Mouse (Mus musculus) CH12.LX (cell line): Measurements from ENCODE around the gene Stap2. TPM values are rescaled to one million over a fixed set of nuclear protein-coding genes. Genes with fewer than 3 reads are reported as not detected.

Experiments used
- DNase-seq: peaks from one replicate; pipeline ENCODE4 v3.0.0-alpha.2; 2013; ENCODE audit errors: extremely low read depth
- H3K27ac ChIP-seq: 2 replicates; pipeline ENCODE4 v1.5.1; 2012; ENCODE audit warnings: low read depth, mild to moderate bottlenecking, control low read depth, moderate library complexity; ENCODE audit not compliant: insufficient read depth
- H3K27me3 ChIP-seq: replicated peaks from 2 replicates; pipeline ENCODE3; 2012; ENCODE audit warnings: inconsistent platforms
- H3K36me3 ChIP-seq, 2 experiments: replicated peaks in 1 of 2; 2 replicates each; pipeline versions ENCODE3 to v1.6.1; 2012; ENCODE audit warnings: inconsistent platforms in 1 of 2, low read length in 1 of 2, mild to moderate bottlenecking in 1 of 2, mixed read lengths in 1 of 2, moderate library complexity in 1 of 2; ENCODE audit not compliant: control insufficient read depth in 1 of 2, insufficient read depth in 1 of 2
- H3K4me1 ChIP-seq, 2 experiments: 2 replicates each; pipeline ENCODE4 v1.6.1; 2012; ENCODE audit warnings: inconsistent platforms in 1 of 2, moderate library complexity in 1 of 2; ENCODE audit not compliant: insufficient read depth in 2 of 2, control insufficient read depth in 1 of 2
- H3K4me2 ChIP-seq: 2 replicates; pipeline ENCODE4 v1.6.1; 2012; ENCODE audit warnings: low read depth, mild to moderate bottlenecking, control low read depth; ENCODE audit not compliant: poor library complexity, insufficient read depth, severe bottlenecking
- H3K4me3 ChIP-seq, 3 experiments: fragments of 150-350 bp in 1 of 3; sonication (generic) in 1 of 3; replicated peaks in 1 of 3; 2 replicates each; pipeline versions ENCODE3 to v1.5.1; 2011 to 2012; ENCODE audit warnings: low read depth in 2 of 3, low read length in 2 of 3, mild to moderate bottlenecking in 2 of 3, moderate library complexity in 2 of 3, control low read depth in 1 of 3, improper control_type of control experiment in 1 of 3, inconsistent platforms in 1 of 3, mixed read lengths in 1 of 3; ENCODE audit not compliant: poor library complexity in 1 of 3
- H3K79me2 ChIP-seq: replicated peaks from 2 replicates; pipeline ENCODE4 v1.6.1; 2012; ENCODE audit warnings: mild to moderate bottlenecking, moderate library complexity; ENCODE audit not compliant: control insufficient read depth, poor library complexity, insufficient read depth, severe bottlenecking; ENCODE audit errors: extremely low read depth
- H3K9ac ChIP-seq: 2 replicates; pipeline ENCODE4 v1.6.1; 2012; ENCODE audit warnings: low read depth, mild to moderate bottlenecking, control low read depth, moderate library complexity; ENCODE audit not compliant: insufficient read depth
- H3K9me3 ChIP-seq: replicated peaks from 2 replicates; pipeline ENCODE3; 2012; ENCODE audit warnings: low read length, inconsistent platforms, mixed read lengths
- BHLHE40 ChIP-seq: IDR thresholded peaks from 2 replicates; pipeline ENCODE4 v1.6.1; 2011; ENCODE audit warnings: mild to moderate bottlenecking, low read depth, low read length, improper control_type of control experiment
- CHD1 ChIP-seq: IDR thresholded peaks from 2 replicates; pipeline ENCODE4 v1.6.1; 2012; ENCODE audit warnings: low read depth, low read length, improper control_type of control experiment, inconsistent platforms
- CHD2 ChIP-seq: IDR thresholded peaks from 2 replicates; pipeline ENCODE4 v1.6.1; 2011; ENCODE audit warnings: low read length, improper control_type of control experiment
- E2F4 ChIP-seq: IDR thresholded peaks from 2 replicates; pipeline ENCODE4 v1.6.1; 2011; ENCODE audit warnings: low read depth, low read length, improper control_type of control experiment; ENCODE audit not compliant: insufficient replicate concordance
- ELF1 ChIP-seq: IDR thresholded peaks from 2 replicates; pipeline ENCODE4 v1.6.1; 2014; ENCODE audit warnings: low read depth, mild to moderate bottlenecking, inconsistent platforms, low read length, improper control_type of control experiment
- GABPA ChIP-seq: IDR thresholded peaks from 2 replicates; pipeline ENCODE4 v1.6.1; 2012; ENCODE audit warnings: low read depth, low read length, improper control_type of control experiment, inconsistent platforms; ENCODE audit not compliant: insufficient replicate concordance
- HCFC1 ChIP-seq: IDR thresholded peaks from 2 replicates; pipeline ENCODE4 v1.6.1; 2012; ENCODE audit warnings: low read depth, mild to moderate bottlenecking, inconsistent platforms, low read length, improper control_type of control experiment
- IRF4 ChIP-seq: IDR thresholded peaks from 2 replicates; pipeline ENCODE4 v1.6.1; 2014; ENCODE audit warnings: low read depth, mild to moderate bottlenecking, inconsistent platforms, low read length, improper control_type of control experiment
- JUND ChIP-seq: conservative IDR thresholded peaks from 2 replicates; pipeline ENCODE4 v1.6.1; 2011; ENCODE audit warnings: low read depth, low read length, improper control_type of control experiment
- KAT2A ChIP-seq: IDR thresholded peaks from 2 replicates; pipeline ENCODE4 v1.6.1; 2012; ENCODE audit warnings: low read length, improper control_type of control experiment, inconsistent platforms; ENCODE audit not compliant: insufficient replicate concordance
- MAFK ChIP-seq: IDR thresholded peaks from 2 replicates; pipeline ENCODE4 v1.6.1; 2011; ENCODE audit warnings: low read length, improper control_type of control experiment; ENCODE audit not compliant: insufficient replicate concordance
- MEF2A ChIP-seq: IDR thresholded peaks from 2 replicates; pipeline ENCODE4 v1.6.1; 2014; ENCODE audit warnings: low read depth, mild to moderate bottlenecking, inconsistent platforms, low read length, improper control_type of control experiment, borderline replicate concordance
- MXI1 ChIP-seq: IDR thresholded peaks from 2 replicates; pipeline ENCODE4 v1.6.1; 2011; ENCODE audit warnings: mild to moderate bottlenecking, low read depth, low read length, improper control_type of control experiment
- MYC ChIP-seq: IDR thresholded peaks from 2 replicates; pipeline ENCODE4 v1.6.1; 2011; ENCODE audit warnings: low read depth, mild to moderate bottlenecking, improper control_type of control experiment, low read length
- NELFE ChIP-seq: IDR thresholded peaks from 2 replicates; pipeline ENCODE4 v1.6.1; 2011; ENCODE audit warnings: low read depth, low read length, improper control_type of control experiment
- NRF1 ChIP-seq: IDR thresholded peaks from 2 replicates; pipeline ENCODE4 v1.6.1; 2014; ENCODE audit warnings: low read depth, mild to moderate bottlenecking, inconsistent platforms, low read length, improper control_type of control experiment, moderate library complexity
- POLR2AphosphoS2 ChIP-seq: IDR thresholded peaks from 2 replicates; pipeline ENCODE4 v1.6.1; 2011; ENCODE audit warnings: low read depth, low read length, improper control_type of control experiment
- SIN3A ChIP-seq: IDR thresholded peaks from 2 replicates; pipeline ENCODE4 v1.6.1; 2012; ENCODE audit warnings: low read length, improper control_type of control experiment, inconsistent platforms
- SMC3 ChIP-seq: IDR thresholded peaks from 2 replicates; pipeline ENCODE4 v1.6.1; 2011; ENCODE audit warnings: low read depth, low read length, improper control_type of control experiment
- TBP ChIP-seq: conservative IDR thresholded peaks from 2 replicates; pipeline ENCODE4 v1.6.1; 2011; ENCODE audit warnings: low read depth, low read length, improper control_type of control experiment
- TCF12 ChIP-seq: IDR thresholded peaks from 2 replicates; pipeline ENCODE4 v1.6.1; 2014; ENCODE audit warnings: low read depth, mild to moderate bottlenecking, inconsistent platforms, low read length, improper control_type of control experiment
- UBTF ChIP-seq: IDR thresholded peaks from 2 replicates; pipeline ENCODE4 v1.6.1; 2012; ENCODE audit warnings: low read depth, mild to moderate bottlenecking, inconsistent platforms, low read length, improper control_type of control experiment, moderate library complexity
- USF1 ChIP-seq: IDR thresholded peaks from 2 replicates; pipeline ENCODE4 v1.6.1; 2014; ENCODE audit warnings: low read depth, mild to moderate bottlenecking, inconsistent platforms, low read length, improper control_type of control experiment
- USF2 ChIP-seq: conservative IDR thresholded peaks from 2 replicates; pipeline ENCODE4 v1.6.1; 2011; ENCODE audit warnings: low read depth, low read length, improper control_type of control experiment
- ZC3H11A ChIP-seq: IDR thresholded peaks from 2 replicates; pipeline ENCODE4 v1.6.1; 2012; ENCODE audit warnings: low read depth, mild to moderate bottlenecking, inconsistent platforms, low read length, improper control_type of control experiment
- ZKSCAN1 ChIP-seq: IDR thresholded peaks from 2 replicates; pipeline ENCODE4 v1.6.1; 2012; ENCODE audit warnings: low read depth, inconsistent platforms, low read length, improper control_type of control experiment, borderline replicate concordance
- ZMIZ1 ChIP-seq: IDR thresholded peaks from 2 replicates; pipeline ENCODE4 v1.6.1; 2012; ENCODE audit warnings: low read depth, mild to moderate bottlenecking, inconsistent platforms, low read length, improper control_type of control experiment
- dilution Hi-C: fragments of 300-500 bp; cut with MboI; formaldehyde crosslinking; loops from 2 replicates; pipeline ENCODE4 v1.14.3; 2020; ENCODE audit warnings: low sequenced_read_pairs; ENCODE audit not compliant: extremely low pct_unique_long_range_greater_than_20kb, extremely low pct_ligation_motif_present
- in situ Hi-C: fragments of 300-500 bp; cut with MboI; formaldehyde crosslinking; loops from 3 replicates; pipeline ENCODE4 v1.14.3; 2019; ENCODE audit warnings: low sequenced_read_pairs, low pct_ligation_motif_present, low pct_unique_long_range_greater_than_20kb, mixed read lengths
- polyA plus RNA-seq: library from polyadenylated mRNA; unstranded; fragments of >175 nt; gene quantifications from 2 replicates; pipeline ENCODE4 v1.2.1, GENCODE M21; 2012; ENCODE audit warnings: low read depth; ENCODE audit not compliant: insufficient read length
- total RNA-seq, 2 experiments: library from RNA; depleted of rRNA; stranded (reverse); fragments of 300-350 nt in 1 of 2; fragments of >200 nt in 1 of 2; gene quantifications; 2 replicates each; pipeline ENCODE4 v1.2.3; 2012 to 2014

Stap2 gene
- total and polyA plus RNA-seq, 3 experiments, result 0.51 to 3.2 (median 0.52) TPM

- TF ChIP-seq NRF1 (no peak), USF2 (no peak), POLR2AphosphoS2 (no peak), MAFK (no peak), MXI1 (0 out of 2 replicates have a peak, but pooled peaks have one; percentile 9)
- peak overlapping the region; percentile 87 for H3K4me2 ChIP-seq
- no peaks in the 10 kb centered on the region for H3K27me3 ChIP-seq
- peaks cover 17% of the 10 kb centered on the region for H3K79me2 ChIP-seq
- H3K4me3 ChIP-seq, result peak overlapping the region; percentile 56 to 57 (median 57)
- H3K9ac ChIP-seq, result peak overlapping the region; percentile 55; the same call in 1 of the 2 replicates
- H3K9me3 ChIP-seq, result no peaks in the 10 kb centered on the region
- H3K36me3 ChIP-seq, result peaks cover 54 to 73% of the 10 kb centered on the region in 2 experiments
- H3K4me1 ChIP-seq, result peaks cover 27 to 52% of the 10 kb centered on the region in 2 experiments
- in situ Hi-C loops (loop anchor here (10.0 kb wide), 1 partner anchor 65 kb away; the partner anchor contains the start of gene Zfp959), dilution Hi-C loops (no loop called here)
- no peak for DNase-seq
- H3K27ac ChIP-seq, result peak overlapping the region; percentile 83
Observed at GRCm38 (mm10) chr17:55959946-55960740, 45.2 kb downstream of the Stap2 start.

GRCm38 (mm10) chr17:55958918-55959728 is 46.3 kb downstream of the Stap2 start, which contains the start of gene Yju2:
Gene Yju2 (plus strand): TSS chr17:55959099.
- Histone ChIP-seq H3K27ac (peak within 1 kb of the TSS; percentile 89), H3K36me3 (peaks cover 52 to 73% of the 10 kb centered on the region in 2 experiments), H3K27me3 (no peaks in the 10 kb centered on the region), H3K9ac (peak within 1 kb of the TSS; percentile 69), H3K4me3 (peak within 1 kb of the TSS; percentile 57 to 59 (median 59)), H3K79me2 (peaks cover 26% of the 10 kb centered on the region), H3K9me3 (no peaks in the 10 kb centered on the region), H3K4me2 (peak within 1 kb of the TSS; percentile 91), H3K4me1 (peaks cover 31 to 60% of the 10 kb centered on the region in 2 experiments)
- in situ Hi-C loops, result loop anchor here (10.0 kb wide), 1 partner anchor 64 kb away; the partner anchor contains the start of gene Zfp959
- dilution Hi-C loops, result no loop called here
- DNase-seq, result peak; percentile 95
- TF ChIP-seq SIN3A (peak; percentile 87), USF1 (peak; percentile 8), NELFE (peak; percentile 55), MYC (peak; percentile 83; the same call in 1 of the 2 replicates), MAFK (peak; percentile 56; the same call in 1 of the 2 replicates), NRF1 (peak; percentile 81), MEF2A (peak; percentile 54; the same call in 1 of the 2 replicates), BHLHE40 (peak; percentile 69), UBTF (no peak), ZKSCAN1 (no peak), E2F4 (0 out of 2 replicates have a peak, but pooled peaks have one; percentile 70), ZMIZ1 (peak; percentile 79), KAT2A (peak; percentile 92), TCF12 (peak; percentile 89), JUND (peak; percentile 50), ZC3H11A (no peak), CHD1 (no peak; the same call in 1 of the 2 replicates), TBP (peak; percentile 84), CHD2 (peak; percentile 94), HCFC1 (peak; percentile 94), GABPA (peak; percentile 31; the same call in 1 of the 2 replicates), IRF4 (peak; percentile 82), SMC3 (no peak), MXI1 (peak; percentile 85), ELF1 (peak; percentile 86)
